Mouse (Mus musculus) thymus, adult 2 months (tissue): ENCODE data around the gene Ccm2l. TPM values are rescaled to one million over a fixed set of nuclear protein-coding genes. Genes with fewer than 3 reads are reported as not detected.
A peak's percentile ranks its signal among the peaks of the same experiment; 100 is the strongest.

Source experiments
- DNase-seq: peaks from one replicate; pipeline ENCODE4 v3.0.0; 2021
- H3K27ac ChIP-seq: fragments of 200-500 bp; 2 replicates; pipeline ENCODE4 v1.5.1; 2012; ENCODE audit warnings: low read length, control low read depth; ENCODE audit not compliant: control insufficient read depth, insufficient read depth
- H3K27me3 ChIP-seq: fragments of 200-500 bp; 2 replicates; pipeline ENCODE4 v1.6.1; 2012; ENCODE audit warnings: mild to moderate bottlenecking, low read length, moderate library complexity, mixed read lengths; ENCODE audit not compliant: control insufficient read depth, insufficient read depth
- H3K36me3 ChIP-seq: fragments of 200-500 bp; 2 replicates; pipeline ENCODE4 v1.6.1; 2012; ENCODE audit warnings: mild to moderate bottlenecking, low read length, moderate library complexity; ENCODE audit not compliant: control insufficient read depth, insufficient read depth
- H3K4me1 ChIP-seq: fragments of 200-500 bp; replicated peaks from 2 replicates; pipeline ENCODE4 v1.6.1; 2012; ENCODE audit warnings: low read length; ENCODE audit not compliant: control insufficient read depth, insufficient read depth
- H3K4me3 ChIP-seq: fragments of 200-500 bp; 2 replicates; pipeline ENCODE4 v1.5.1; 2012; ENCODE audit warnings: mild to moderate bottlenecking, low read length, control low read depth, moderate library complexity; ENCODE audit not compliant: control insufficient read depth, insufficient read depth
- CTCF ChIP-seq: fragments of 200-500 bp; IDR thresholded peaks from 2 replicates; pipeline ENCODE4 v1.5.1; 2012; ENCODE audit warnings: mild to moderate bottlenecking, control low read depth, low read length, moderate library complexity, borderline replicate concordance; ENCODE audit not compliant: control insufficient read depth, poor library complexity, insufficient read depth; ENCODE audit errors: extremely low read depth
- POLR2A ChIP-seq: fragments of 200-500 bp; IDR thresholded peaks from 2 replicates; pipeline ENCODE4 v1.6.1; 2012; ENCODE audit warnings: mild to moderate bottlenecking, low read length, control low read depth, moderate library complexity; ENCODE audit not compliant: control insufficient read depth, poor library complexity, insufficient read depth; ENCODE audit errors: extremely low read depth
- WGBS: fragments of 180-500 bp; shearing (Covaris S2); methylation state at CpG from one replicate; pipeline ENCODE4 v1.1.7; 2018; 5-methylcytosine and 5-hydroxymethylcytosine counted together
- polyA plus RNA-seq: library from polyadenylated mRNA; depleted of rRNA; stranded (reverse); fragments of >200 nt; gene quantifications from 2 replicates; pipeline ENCODE4 v1.2.3, GENCODE M21; 2012

Gene Ccm2l
- polyA plus RNA-seq, 1 experiment = 9.2 TPM

GRCm38 (mm10) chr2:153087091-153087490 lies 21.3 kb downstream of the Ccm2l start:
- no peak for DNase-seq
- no peaks in the 10 kb centered on the region for H3K36me3 ChIP-seq
- H3K4me3 ChIP-seq = no peak overlapping the region
- H3K27ac ChIP-seq = no peak overlapping the region
- no peaks in the 10 kb centered on the region for H3K27me3 ChIP-seq
- peaks cover 12% of the 10 kb centered on the region for H3K4me1 ChIP-seq
- 94% methylated on average over 10 of the region's 10 CpGs for WGBS
- TF ChIP-seq CTCF (no peak), POLR2A (no peak)

GRCm38 (mm10) chr2:153089316-153089715 lies 23.6 kb downstream of the Ccm2l start:
- TF ChIP-seq CTCF = no peak
- no peak for TF ChIP-seq POLR2A
- Histone ChIP-seq H3K36me3 (no peaks in the 10 kb centered on the region), H3K27ac (no peak overlapping the region), H3K27me3 (no peaks in the 10 kb centered on the region), H3K4me1 (peaks cover 7% of the 10 kb centered on the region), H3K4me3 (no peak overlapping the region)
- no peak for DNase-seq
- WGBS = 92% methylated on average over 2 of the region's 2 CpGs

- Histone ChIP-seq H3K4me3 (no peak overlapping the region), H3K27ac (no peak overlapping the region; the same call in 1 of the 2 replicates), H3K27me3 (no peaks in the 10 kb centered on the region), H3K36me3 (no peaks in the 10 kb centered on the region), H3K4me1 (peaks cover 6% of the 10 kb centered on the region; the same call in 1 of the 2 replicates)
- peak; percentile 10 for DNase-seq
- TF ChIP-seq CTCF = no peak
- no peak for TF ChIP-seq POLR2A
- WGBS = 13% methylated on average over 10 of the region's 10 CpGs
Observed at GRCm38 (mm10) chr2:153090551-153091165, 24.9 kb downstream of the Ccm2l start.

GRCm38 (mm10) chr2:153107046-153107766 lies 41.5 kb downstream of the Ccm2l start:
- peaks cover 7% of the 10 kb centered on the region for H3K4me1 ChIP-seq
- H3K36me3 ChIP-seq = no peaks in the 10 kb centered on the region
- H3K4me3 ChIP-seq = no peak overlapping the region
- H3K27me3 ChIP-seq = peaks cover 4% of the 10 kb centered on the region; the same call in 1 of the 2 replicates
- 74% methylated on average over 23 of the region's 23 CpGs for WGBS
- DNase-seq = no peak
- TF ChIP-seq CTCF = no peak
- TF ChIP-seq POLR2A = no peak
- no peak overlapping the region for H3K27ac ChIP-seq

- DNase-seq = no peak
Observed at GRCm38 (mm10) chr2:153107802-153108201, 42.0 kb downstream of the Ccm2l start.

GRCm38 (mm10) chr2:153108313-153109264 lies 42.8 kb downstream of the Ccm2l start, which contains the start of gene Hck:
Hck (plus strand) TSS chr2:153108468.
- TF ChIP-seq CTCF (no peak), POLR2A (no peak)
- 5% methylated on average over 52 of the region's 52 CpGs for WGBS
- H3K27me3 ChIP-seq = peaks cover 4% of the 10 kb centered on the region; the same call in 1 of the 2 replicates
- peak; percentile 26 for DNase-seq
- no peaks in the 10 kb centered on the region for H3K36me3 ChIP-seq
- H3K4me1 ChIP-seq = peaks cover 7% of the 10 kb centered on the region
- H3K4me3 ChIP-seq = peak within 1 kb of the TSS; percentile 18
- no peak within 1 kb of the TSS for H3K27ac ChIP-seq

More at GRCm38 (mm10) chr2:153107802-153108201, 42.0 kb downstream of the Ccm2l start:
- peaks cover 4% of the 10 kb centered on the region; the same call in 1 of the 2 replicates for H3K27me3 ChIP-seq
- TF ChIP-seq CTCF = no peak
- TF ChIP-seq POLR2A = no peak
- H3K27ac ChIP-seq = no peak overlapping the region
- H3K4me1 ChIP-seq = peaks cover 7% of the 10 kb centered on the region
- H3K36me3 ChIP-seq = no peaks in the 10 kb centered on the region
- H3K4me3 ChIP-seq = no peak overlapping the region
- WGBS = 48% methylated on average over 15 of the region's 15 CpGs
